In the genomic region with DNA sequence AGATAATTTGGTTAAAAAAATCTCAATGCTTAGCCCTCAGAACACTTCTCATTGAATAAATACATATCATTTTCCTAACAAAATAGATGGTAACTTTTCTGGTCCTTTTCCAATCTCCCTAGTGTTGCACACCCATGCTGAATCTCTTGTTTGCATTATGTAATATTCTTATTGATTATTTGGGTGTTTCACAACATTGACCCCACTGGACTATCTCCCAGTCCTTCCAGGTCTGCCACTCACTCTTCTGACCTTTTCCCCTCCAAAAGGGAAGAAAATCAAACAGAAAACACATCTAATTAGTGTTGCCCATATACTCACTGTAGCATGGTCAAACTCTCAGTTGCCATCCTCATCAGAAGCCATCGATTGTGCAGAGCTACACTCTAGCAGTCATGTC, we compare ENCODE assay signal across 21 mouse cellular contexts.
DNase-seq lines count a peak whose midpoint lies in the region; ATAC-seq and TF ChIP-seq lines count a peak whose summit lies in the region.
"Had no signal": no experiment of that assay in that cellular context is flagged by ENCODE, and none has a peak within 500 bp of the region (broad histone marks: within the 10 kb centered on the region; RNA-seq: fewer than 3 reads in every experiment).

No protein-coding gene starts in this region.

- H3K9me3 ChIP-seq in liver, embryonic 11.5 days (ENCODE audit: control insufficient read depth, low read length), result no peaks in the 10 kb centered on the region
- no peaks in the 10 kb centered on the region for H3K9me3 ChIP-seq in liver, embryonic 12.5 days (replicated peaks)
- no peaks in the 10 kb centered on the region for H3K9me3 ChIP-seq in liver, embryonic 14.5 days (ENCODE audit: control insufficient read depth, low read length)
- H3K9me3 ChIP-seq in liver, embryonic 16.5 days (replicated peaks; ENCODE audit: control insufficient read depth, low read length), result no peaks in the 10 kb centered on the region
- H3K9me3 ChIP-seq: embryonic facial prominence, embryonic 10.5 days; embryonic facial prominence, embryonic 12.5 days; forebrain, embryonic 13.5 days; forebrain, embryonic 15.5 days had no signal

- no peak overlapping the region for H3K4me2 ChIP-seq in liver, embryonic 11.5 days
- H3K4me2 ChIP-seq in liver, embryonic 12.5 days, result no peak overlapping the region
- H3K4me2 ChIP-seq in liver, embryonic 14.5 days (ENCODE audit: low read depth), result no peak overlapping the region
- no peak overlapping the region for H3K4me2 ChIP-seq in liver, embryonic 16.5 days (ENCODE audit: low read depth, low read length)
- H3K4me2 ChIP-seq: embryonic facial prominence, embryonic 12.5 days; forebrain, embryonic 13.5 days; forebrain, embryonic 15.5 days had no signal

- no peak for TF ChIP-seq EP300 in liver, embryonic 14.5 days (IDR thresholded peaks at IDR 0.05; ENCODE audit: low read depth)

- DNase-seq in liver, embryonic 11.5 days (ENCODE audit: low spot score), result no peak
- DNase-seq in liver, embryonic 14.5 days (ENCODE audit: low read depth in 3 of 3, low spot score in 3 of 3), result peak in 1 of 3 experiments; percentile 1
- no peak for DNase-seq in kidney, adult 11 months
- DNase-seq in T-cell, adult 2 months (ENCODE audit: low spot score), result no peak
- DNase-seq in left cerebral cortex, postnatal 14 days (ENCODE audit: low spot score in 2 of 2), result no peak
- no peak for DNase-seq in frontal cortex, postnatal 10 days (ENCODE audit: low spot score in 2 of 2)
- DNase-seq: adrenal gland, adult 8-10 months; adrenal gland, postnatal 14 days; adrenal gland, postnatal 36 days; cerebellum, adult 11-12 months; cerebellum, adult 2 months; cerebellum, adult 9-10 months; cerebellum, postnatal 10 days; cerebellum, postnatal 25 days had no signal

- 0 out of 2 replicates have a peak, but pooled peaks have one; percentile 10 for ATAC-seq in liver, embryonic 11.5 days (replicated peaks; ENCODE audit: low FRiP score)
- ATAC-seq in liver, embryonic 12.5 days, result 0 out of 2 replicates have a peak, but pooled peaks have one; percentile 10
- ATAC-seq in liver, embryonic 14.5 days (ENCODE audit: insufficient read depth), result peak; percentile 15; the same call in 1 of the 2 replicates
- ATAC-seq in liver, embryonic 16.5 days (ENCODE audit: low read depth), result peak; percentile 75
- ATAC-seq: activated CD4-positive, CD25-positive, alpha-beta regulatory T cell, adult 4 months; forebrain, embryonic 13.5 days; forebrain, embryonic 15.5 days had no signal

- H3K4me1 ChIP-seq in liver, embryonic 11.5 days (replicated peaks; ENCODE audit: control insufficient read depth, insufficient read depth, low read length), result no peaks in the 10 kb centered on the region
- H3K4me1 ChIP-seq in liver, embryonic 12.5 days, result no peaks in the 10 kb centered on the region
- H3K4me1 ChIP-seq in liver, embryonic 14.5 days (replicated peaks; ENCODE audit: control insufficient read depth in 2 of 2, insufficient read depth in 2 of 2, low read length in 1 of 2), result no peaks in the 10 kb centered on the region
- H3K4me1 ChIP-seq in liver, embryonic 16.5 days (ENCODE audit: control insufficient read depth, low read depth, low read length), result no peaks in the 10 kb centered on the region
- H3K4me1 ChIP-seq: embryonic facial prominence, embryonic 10.5 days; embryonic facial prominence, embryonic 12.5 days; forebrain, embryonic 13.5 days; forebrain, embryonic 15.5 days had no signal

- no peaks in the 10 kb centered on the region for H3K27me3 ChIP-seq in liver, embryonic 11.5 days (replicated peaks; ENCODE audit: control insufficient read depth, insufficient read depth, low read length)
- no peaks in the 10 kb centered on the region for H3K27me3 ChIP-seq in liver, embryonic 12.5 days (replicated peaks)
- no peaks in the 10 kb centered on the region for H3K27me3 ChIP-seq in liver, embryonic 14.5 days (ENCODE audit: control insufficient read depth, insufficient read depth, low read length)
- H3K27me3 ChIP-seq in liver, embryonic 16.5 days (ENCODE audit: control insufficient read depth, insufficient read depth, low read depth, low read length), result no peaks in the 10 kb centered on the region
- H3K27me3 ChIP-seq: embryonic facial prominence, embryonic 12.5 days; forebrain, embryonic 13.5 days; forebrain, embryonic 15.5 days had no signal

- H3K27ac ChIP-seq in liver, embryonic 11.5 days (ENCODE audit: low read depth, low read length), result no peak overlapping the region
- no peak overlapping the region for H3K27ac ChIP-seq in liver, embryonic 12.5 days
- no peak overlapping the region for H3K27ac ChIP-seq in liver, embryonic 14.5 days
- no peak overlapping the region for H3K27ac ChIP-seq in liver, embryonic 16.5 days (ENCODE audit: low read length)
- H3K27ac ChIP-seq: embryonic facial prominence, embryonic 10.5 days; embryonic facial prominence, embryonic 12.5 days; forebrain, embryonic 13.5 days; forebrain, embryonic 15.5 days had no signal

- no peak for TF ChIP-seq CTCF in liver, embryonic 14.5 days (IDR thresholded peaks at IDR 0.05; ENCODE audit: low read depth)

- no peak overlapping the region for H3K4me3 ChIP-seq in liver, embryonic 11.5 days (ENCODE audit: low read depth, low read length)
- H3K4me3 ChIP-seq in liver, embryonic 12.5 days, result no peak overlapping the region
- H3K4me3 ChIP-seq in liver, embryonic 14.5 days (ENCODE audit: insufficient read depth in 1 of 2, low read depth in 2 of 2, low read length in 2 of 2), result no peak overlapping the region
- H3K4me3 ChIP-seq in liver, embryonic 16.5 days (ENCODE audit: low read depth, low read length), result no peak overlapping the region
- H3K4me3 ChIP-seq: embryonic facial prominence, embryonic 10.5 days; embryonic facial prominence, embryonic 12.5 days; forebrain, embryonic 13.5 days; forebrain, embryonic 15.5 days had no signal

- H3K9ac ChIP-seq in liver, embryonic 11.5 days (ENCODE audit: low read depth, low read length), result no peak overlapping the region
- no peak overlapping the region for H3K9ac ChIP-seq in liver, embryonic 12.5 days
- no peak overlapping the region for H3K9ac ChIP-seq in liver, embryonic 14.5 days (replicated peaks)
- H3K9ac ChIP-seq in liver, embryonic 16.5 days (ENCODE audit: low read depth, low read length), result no peak overlapping the region
- H3K9ac ChIP-seq: embryonic facial prominence, embryonic 12.5 days; forebrain, embryonic 13.5 days; forebrain, embryonic 15.5 days had no signal

- WGBS in liver, embryonic 11.5 days, result 84% methylated on average over 1 of the region's 1 CpGs
- WGBS in liver, embryonic 12.5 days (ENCODE audit: insufficient replicate concordance), result 71% methylated on average over 1 of the region's 1 CpGs
- WGBS in liver, embryonic 14.5 days (ENCODE audit: insufficient replicate concordance), result 56% methylated on average over 1 of the region's 1 CpGs
- 50% methylated on average over 1 of the region's 1 CpGs for WGBS in liver, embryonic 16.5 days (ENCODE audit: insufficient replicate concordance)

- no peaks in the 10 kb centered on the region for H3K36me3 ChIP-seq in liver, embryonic 11.5 days (ENCODE audit: control insufficient read depth, insufficient read depth, low read length)
- no peaks in the 10 kb centered on the region for H3K36me3 ChIP-seq in liver, embryonic 12.5 days
- no peaks in the 10 kb centered on the region for H3K36me3 ChIP-seq in liver, embryonic 14.5 days (replicated peaks; ENCODE audit: control insufficient read depth, insufficient read depth, low read depth)
- no peaks in the 10 kb centered on the region for H3K36me3 ChIP-seq in liver, embryonic 16.5 days (ENCODE audit: control insufficient read depth, insufficient read depth)
- H3K36me3 ChIP-seq: embryonic facial prominence, embryonic 10.5 days; embryonic facial prominence, embryonic 12.5 days; forebrain, embryonic 15.5 days had no signal

- intact Hi-C loops in left cerebral cortex, postnatal 14 days (cut with DNase I), result no loop called here

Comparison
In these comparisons a context has a peak if more than half of its experiments do, and no peak if none do; other contexts are left out.
1. ATAC-seq: peak in every context shown above with its lines; median percentile 75 in liver, embryonic 16.5 days; 15 in liver, embryonic 14.5 days; 10 in liver, embryonic 11.5 days; 10 in liver, embryonic 12.5 days.